Mouse (Mus musculus): ENCODE data around the gene Gtf2h1.

GRCm38 (mm10) chr7:46842278-46842677, 46.4 kb downstream of the Gtf2h1 start:
- no peak for TF ChIP-seq CTCF (IDR thresholded peaks at IDR 0.05; ENCODE audit: borderline replicate concordance, insufficient read depth, low read depth, low read length)
- no peak for TF ChIP-seq POLR2A (IDR thresholded peaks at IDR 0.05; ENCODE audit: borderline replicate concordance, insufficient read depth, low read length)

All from cerebellum, adult 2 months (tissue).